In the genomic region with DNA sequence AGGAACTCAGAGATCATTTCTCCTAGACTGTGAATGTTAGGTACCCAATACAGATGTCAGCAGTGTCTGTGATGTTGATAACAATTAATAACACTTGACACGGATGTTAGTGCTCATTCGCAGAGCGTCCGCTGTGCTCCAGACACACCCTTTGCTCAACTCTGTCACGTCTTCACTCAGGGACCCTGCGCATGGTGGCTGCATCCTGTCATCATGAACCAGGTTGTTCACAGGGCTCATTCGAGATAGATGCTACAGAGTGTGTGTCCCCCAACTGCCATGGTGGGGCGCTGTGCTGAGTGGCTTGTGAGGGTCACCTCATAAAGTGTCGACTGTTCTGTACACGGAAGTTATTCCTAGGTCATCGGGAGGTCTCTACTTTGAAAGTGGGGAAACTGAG, we compare ENCODE assay signal across 12 mouse cellular contexts.
DNase-seq lines count a peak whose midpoint lies in the region; ATAC-seq and TF ChIP-seq lines count a peak whose summit lies in the region.
"Had no signal": no experiment of that assay in that cellular context is flagged by ENCODE, and none has a peak within 500 bp of the region (broad histone marks: within the 10 kb centered on the region; RNA-seq: fewer than 3 reads in every experiment).

No protein-coding gene starts in this region.

- H3K27me3 ChIP-seq in heart, embryonic 10.5 days (ENCODE audit: insufficient read depth, poor library complexity, severe bottlenecking) = peaks cover 39% of the 10 kb centered on the region
- H3K27me3 ChIP-seq in lung, embryonic 14.5 days (ENCODE audit: insufficient read depth, low read length) = no peaks in the 10 kb centered on the region
- H3K27me3 ChIP-seq in embryonic facial prominence, embryonic 12.5 days = no peaks in the 10 kb centered on the region
- H3K27me3 ChIP-seq in small intestine, adult 2 months (ENCODE audit: control insufficient read depth, insufficient read depth, low read length) = no peaks in the 10 kb centered on the region

- ATAC-seq in lung, embryonic 14.5 days (ENCODE audit: insufficient read depth) = 0 out of 2 replicates have a peak, but pooled peaks have one; percentile 16
- no peak for ATAC-seq in embryonic facial prominence, embryonic 12.5 days (ENCODE audit: insufficient number of reproducible peaks, insufficient read depth, low FRiP score, low TSS enrichment)
- ATAC-seq in monocyte, adult 5-6 weeks (replicated peaks; ENCODE audit: insufficient number of reproducible peaks, low FRiP score, low TSS enrichment, poor library complexity, severe bottlenecking) = no peak

- H3K9ac ChIP-seq in lung, embryonic 14.5 days = no peak overlapping the region
- no peak overlapping the region for H3K9ac ChIP-seq in embryonic facial prominence, embryonic 12.5 days
- H3K9ac ChIP-seq: neural tube, embryonic 13.5 days had no signal

- no peak for TF ChIP-seq POLR2A in small intestine, adult 2 months (IDR thresholded peaks at IDR 0.05; ENCODE audit: low read depth, low read length)

- H3K4me3 ChIP-seq in heart, embryonic 10.5 days = no peak overlapping the region
- no peak overlapping the region for H3K4me3 ChIP-seq in lung, embryonic 14.5 days (ENCODE audit: low read depth, low read length)
- no peak overlapping the region for H3K4me3 ChIP-seq in embryonic facial prominence, embryonic 12.5 days
- no peak overlapping the region for H3K4me3 ChIP-seq in small intestine, adult 2 months (ENCODE audit: low read depth, low read length)
- H3K4me3 ChIP-seq: midbrain, embryonic 10.5 days; neural tube, embryonic 13.5 days had no signal

- TF ChIP-seq CTCF in lung, embryonic 14.5 days (IDR thresholded peaks at IDR 0.05; ENCODE audit: low read depth) = peak; percentile 34
- TF ChIP-seq CTCF in small intestine, adult 2 months (IDR thresholded peaks at IDR 0.05; ENCODE audit: extremely low read depth, insufficient read length, insufficient replicate concordance, low read depth, low read length) = no peak

- peaks cover 27% of the 10 kb centered on the region for H3K4me1 ChIP-seq in heart, embryonic 10.5 days
- H3K4me1 ChIP-seq in lung, embryonic 14.5 days (ENCODE audit: insufficient read depth) = peaks cover 14% of the 10 kb centered on the region
- H3K4me1 ChIP-seq in embryonic facial prominence, embryonic 12.5 days = peaks cover 41% of the 10 kb centered on the region
- H3K4me1 ChIP-seq in small intestine, adult 2 months (ENCODE audit: control insufficient read depth, insufficient read depth, insufficient read length, low read length) = no peaks in the 10 kb centered on the region

- H3K9me3 ChIP-seq in heart, embryonic 10.5 days = no peaks in the 10 kb centered on the region
- no peaks in the 10 kb centered on the region for H3K9me3 ChIP-seq in lung, embryonic 14.5 days (ENCODE audit: low read depth, low read length)
- no peaks in the 10 kb centered on the region for H3K9me3 ChIP-seq in embryonic facial prominence, embryonic 12.5 days
- H3K9me3 ChIP-seq: midbrain, embryonic 10.5 days; neural tube, embryonic 13.5 days had no signal

- H3K27ac ChIP-seq in heart, embryonic 10.5 days = no peak overlapping the region; the same call in 1 of the 2 replicates
- peak overlapping the region; percentile 82; the same call in 1 of the 2 replicates for H3K27ac ChIP-seq in lung, embryonic 14.5 days (ENCODE audit: low read depth)
- H3K27ac ChIP-seq in embryonic facial prominence, embryonic 12.5 days = peak overlapping the region; percentile 87
- H3K27ac ChIP-seq in small intestine, adult 2 months (ENCODE audit: insufficient read depth, low read depth, low read length) = peak overlapping the region; percentile 16; the same call in 1 of the 2 replicates

- H3K36me3 ChIP-seq in heart, embryonic 10.5 days = no peaks in the 10 kb centered on the region
- H3K36me3 ChIP-seq in lung, embryonic 14.5 days (ENCODE audit: insufficient read depth) = no peaks in the 10 kb centered on the region
- H3K36me3 ChIP-seq in embryonic facial prominence, embryonic 12.5 days = no peaks in the 10 kb centered on the region
- H3K36me3 ChIP-seq in small intestine, adult 2 months (ENCODE audit: control insufficient read depth, insufficient read depth, low read length) = no peaks in the 10 kb centered on the region
- H3K36me3 ChIP-seq: midbrain, embryonic 10.5 days; neural tube, embryonic 13.5 days had no signal

- 72% methylated on average over 11 of the region's 11 CpGs for WGBS in heart, embryonic 10.5 days
- WGBS in lung, embryonic 14.5 days = 71% methylated on average over 11 of the region's 11 CpGs
- 79% methylated on average over 11 of the region's 11 CpGs for WGBS in embryonic facial prominence, embryonic 12.5 days
- 81% methylated on average over 11 of the region's 11 CpGs for WGBS in small intestine, adult 2 months

- DNase-seq in heart, postnatal 4 days = peak; percentile 23
- DNase-seq in heart, embryonic 10.5 days (ENCODE audit: low spot score) = no peak
- DNase-seq in lung, embryonic 14.5 days = no peak
- DNase-seq in lung, postnatal 14 days = no peak
- no peak for DNase-seq in layer of hippocampus, adult 11-12 months (ENCODE audit: low spot score)
- DNase-seq: retina, postnatal 1 day; thymus, postnatal 25 days had no signal

- H3K4me2 ChIP-seq in lung, embryonic 14.5 days = no peak overlapping the region
- no peak overlapping the region for H3K4me2 ChIP-seq in embryonic facial prominence, embryonic 12.5 days (replicated peaks)
- H3K4me2 ChIP-seq: neural tube, embryonic 13.5 days had no signal
